Mouse (Mus musculus): ENCODE measurements around the gene Trim56. TPM values are rescaled to one million over a fixed set of nuclear protein-coding genes. Genes with fewer than 3 reads are reported as not detected.
A peak's percentile ranks its signal among the peaks of the same experiment; 100 is the strongest.
"Not testable (repeated sequence)": the region's sequence is repeated elsewhere in the genome, so short reads cannot be mapped to it uniquely, and the experiment has no call there.

Gene Trim56
- polyA plus RNA-seq, 1 experiment from 2014 or later, result 7.0 TPM

DNA sequence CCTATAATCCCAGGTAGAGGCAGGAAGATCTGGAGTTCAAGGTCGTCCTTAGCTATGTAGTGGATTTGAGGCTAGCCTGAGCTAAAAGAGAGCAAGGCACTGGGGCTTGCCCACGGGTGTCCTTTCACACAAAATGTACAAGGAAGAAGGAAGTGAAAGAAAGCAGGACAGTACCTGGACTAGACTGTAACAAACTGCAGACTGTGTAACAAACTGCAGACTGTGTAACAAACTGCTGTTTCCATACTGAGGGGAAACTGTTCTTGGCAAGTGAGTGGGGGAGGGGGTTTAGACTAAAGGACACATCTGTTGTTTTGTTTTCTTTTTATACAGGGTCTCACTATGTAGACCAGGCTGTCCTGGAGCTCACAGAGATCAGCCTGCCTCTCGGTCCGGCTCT lies 5.3 kb upstream of the Trim56 start:
- Histone ChIP-seq H3K9me3 (replicated peaks) (no peaks in the 10 kb centered on the region), H3K27me3 (ENCODE audit: low read depth, poor library complexity, severe bottlenecking) (no peaks in the 10 kb centered on the region), H3K36me3 (no peaks in the 10 kb centered on the region), H3K4me1 (peaks cover 11% of the 10 kb centered on the region), H3K27ac (no peak overlapping the region), H3K4me3 (no peak overlapping the region)
- no peak for DNase-seq (ENCODE audit: low spot score)
- 78% methylated on average over 4 of the region's 4 CpGs for WGBS

DNA sequence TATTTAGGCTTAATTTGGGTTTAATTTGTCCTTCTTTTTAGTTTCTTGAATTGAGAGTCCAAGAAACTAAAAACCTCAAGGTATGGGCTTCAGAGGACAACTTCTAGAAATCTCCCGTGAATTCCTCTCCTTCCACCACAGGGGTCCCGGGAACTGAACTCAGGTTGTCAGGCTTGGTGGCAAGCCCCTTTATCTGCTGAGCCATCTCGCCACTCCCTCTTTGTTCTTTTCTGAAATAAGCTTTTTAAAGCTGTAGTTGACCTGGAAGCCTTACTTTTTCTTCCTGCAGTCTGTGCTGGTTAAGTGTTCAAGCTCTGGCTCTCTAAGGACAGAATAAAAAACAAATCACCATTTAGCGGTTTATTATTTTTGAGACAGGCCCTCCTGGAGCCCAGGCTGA lies 2.9 kb upstream of the Trim56 start:
- DNase-seq (ENCODE audit: low spot score), result no peak
- Histone ChIP-seq H3K4me1 (peaks cover 25% of the 10 kb centered on the region), H3K27ac (no peak overlapping the region), H3K9me3 (replicated peaks) (no peaks in the 10 kb centered on the region), H3K36me3 (peaks cover 14% of the 10 kb centered on the region), H3K4me3 (no peak overlapping the region), H3K27me3 (ENCODE audit: low read depth, poor library complexity, severe bottlenecking) (no peaks in the 10 kb centered on the region)
- 85% methylated on average over 4 of the region's 4 CpGs for WGBS

DNA sequence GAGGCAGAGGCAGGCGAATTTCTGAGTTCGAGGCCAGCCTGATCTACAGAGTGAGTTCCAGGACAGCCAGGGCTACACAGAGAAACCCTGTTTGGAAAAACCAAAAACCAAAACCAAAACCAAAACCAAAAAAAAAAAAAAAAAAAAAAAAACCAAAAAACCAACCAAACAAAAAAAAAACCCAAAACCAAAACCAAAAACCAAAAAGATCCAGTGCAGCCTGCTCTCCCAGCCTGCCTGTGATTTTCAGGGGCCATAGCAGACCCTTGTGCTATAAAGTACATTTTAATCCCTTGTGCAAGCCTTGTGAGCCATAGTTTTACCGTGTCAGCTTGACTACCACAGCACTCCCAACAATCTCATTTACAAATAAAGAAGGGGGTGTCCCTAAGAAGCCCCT lies 2.0 kb upstream of the Trim56 start:
- not testable (repeated sequence) for DNase-seq (ENCODE audit: low spot score); H3K9me3 ChIP-seq (replicated peaks); H3K4me3 ChIP-seq; H3K27me3 ChIP-seq (ENCODE audit: low read depth, poor library complexity, severe bottlenecking); H3K27ac ChIP-seq
- 91% methylated on average over 3 of the region's 3 CpGs for WGBS
- Histone ChIP-seq H3K36me3 (peaks cover 22% of the 10 kb centered on the region), H3K4me1 (peaks cover 24% of the 10 kb centered on the region)

DNA sequence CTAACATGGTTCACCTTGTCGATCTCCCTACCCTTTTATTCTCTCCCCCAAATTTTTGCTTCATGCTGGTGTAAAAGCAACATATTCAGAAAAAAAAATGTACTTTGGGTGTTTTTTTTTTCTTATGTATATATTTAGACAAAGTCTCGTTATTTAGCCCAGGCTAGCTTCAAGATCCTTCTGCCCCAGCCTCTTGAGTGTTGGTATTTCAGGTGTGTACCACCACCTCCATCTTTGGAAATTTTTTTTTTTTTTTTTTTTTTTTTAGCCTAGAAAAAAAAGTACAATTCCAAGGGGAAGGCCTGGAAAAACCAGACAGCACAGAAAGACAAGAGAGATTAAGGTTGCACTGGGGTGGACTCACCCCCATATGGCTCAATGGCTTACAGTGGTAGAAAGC lies 978 bp upstream of the Trim56 start:
- Histone ChIP-seq H3K4me1 (peaks cover 18% of the 10 kb centered on the region), H3K36me3 (peaks cover 32% of the 10 kb centered on the region), H3K4me3 (no peak overlapping the region), H3K9me3 (replicated peaks) (no peaks in the 10 kb centered on the region; the same call in 1 of the 2 replicates), H3K27me3 (ENCODE audit: low read depth, poor library complexity, severe bottlenecking) (no peaks in the 10 kb centered on the region), H3K27ac (no peak overlapping the region)
- DNase-seq (ENCODE audit: low spot score), result no peak
- 90% methylated on average over 2 of the region's 2 CpGs for WGBS

DNA sequence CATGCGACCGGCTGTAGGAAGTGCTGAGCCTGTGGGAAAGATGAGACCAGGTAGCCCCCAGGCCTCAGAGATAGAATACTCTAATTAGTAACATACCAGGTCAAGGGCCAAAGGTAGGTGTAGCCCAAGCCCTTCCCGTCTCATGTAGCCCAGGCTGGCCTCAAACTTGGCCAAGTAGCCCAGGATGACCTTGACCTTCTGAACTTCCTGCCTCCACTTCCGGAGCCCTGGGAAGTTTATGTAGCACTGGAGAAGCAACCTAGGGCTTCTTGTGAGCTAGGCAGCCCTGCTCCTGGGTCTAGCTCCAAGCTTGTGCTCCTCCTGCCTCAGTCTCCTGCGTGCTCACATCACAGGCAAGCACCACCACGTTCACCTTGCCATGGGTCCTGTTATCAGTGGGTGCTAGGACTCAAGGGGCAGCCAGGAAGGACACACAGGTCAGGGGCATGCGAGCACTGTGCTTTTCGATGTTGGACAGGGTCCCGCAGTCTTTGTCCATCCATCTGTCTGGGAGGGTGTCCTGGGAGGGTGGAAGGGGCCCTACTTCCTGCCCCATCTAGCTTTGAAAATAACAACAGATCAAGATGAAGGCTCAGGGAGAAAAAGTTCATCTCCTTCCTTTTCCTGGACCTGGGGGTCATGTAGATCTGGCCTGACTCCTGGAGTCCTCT lies 983 bp downstream of the Trim56 start:
- Histone ChIP-seq H3K36me3 (peaks cover 44% of the 10 kb centered on the region), H3K9me3 (replicated peaks) (no peaks in the 10 kb centered on the region; the same call in 1 of the 2 replicates), H3K4me1 (peaks cover 18% of the 10 kb centered on the region), H3K27ac (peak overlapping the region; percentile 92), H3K4me3 (peak overlapping the region; percentile 64), H3K27me3 (ENCODE audit: low read depth, poor library complexity, severe bottlenecking) (no peaks in the 10 kb centered on the region)
- WGBS, result 86% methylated on average over 9 of the region's 9 CpGs
- DNase-seq (ENCODE audit: low spot score), result no peak

DNA sequence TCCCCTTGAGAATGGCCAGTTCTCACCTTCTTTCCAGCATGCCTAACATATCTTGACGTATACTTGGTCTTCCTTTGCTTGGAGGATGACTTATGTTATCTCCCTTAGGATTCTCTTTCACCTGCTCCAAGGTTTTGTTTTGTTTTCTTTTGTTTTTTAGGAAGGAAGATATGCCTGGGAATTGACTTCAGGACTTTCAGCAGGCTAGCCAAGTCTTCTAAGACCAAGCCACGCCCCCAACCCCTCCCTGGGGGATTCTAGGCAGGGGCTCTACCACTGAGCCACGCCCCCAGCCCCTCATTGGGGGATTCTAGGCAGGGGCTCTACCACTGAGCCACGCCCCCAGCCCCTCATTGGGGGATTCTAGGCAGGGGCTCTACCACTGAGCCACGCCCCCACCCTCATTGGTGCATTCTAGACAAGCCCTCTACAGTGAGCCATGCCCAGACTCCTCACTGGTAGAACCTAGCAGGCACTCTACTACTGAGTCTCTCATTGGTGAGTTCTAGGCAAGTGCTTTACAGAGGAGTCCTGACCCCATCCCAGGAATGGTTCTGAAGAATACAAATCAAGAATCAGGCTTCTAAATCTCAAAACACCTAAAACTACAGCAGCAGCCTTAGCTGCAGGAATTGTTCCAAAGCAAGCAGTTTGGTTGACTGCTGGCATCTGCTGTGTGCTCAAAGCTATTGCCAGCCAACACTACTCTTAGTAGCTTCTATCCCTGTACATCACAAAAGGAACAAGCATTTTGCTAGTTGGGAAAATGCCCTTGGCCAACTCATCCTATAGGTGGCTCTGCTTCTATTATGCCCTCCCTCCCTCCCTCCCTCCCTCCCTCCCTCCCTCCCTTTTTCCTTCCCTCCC lies 4.2 kb downstream of the Trim56 start:
- H3K9me3 ChIP-seq (replicated peaks), result no peaks in the 10 kb centered on the region; the same call in 1 of the 2 replicates
- peaks cover 18% of the 10 kb centered on the region for H3K4me1 ChIP-seq
- H3K27me3 ChIP-seq (ENCODE audit: low read depth, poor library complexity, severe bottlenecking), result no peaks in the 10 kb centered on the region
- WGBS, result 86% methylated on average over 5 of the region's 5 CpGs
- DNase-seq (ENCODE audit: low spot score), result no peak
- H3K36me3 ChIP-seq, result peaks cover 44% of the 10 kb centered on the region
- no peak overlapping the region for H3K4me3 ChIP-seq
- H3K27ac ChIP-seq, result no peak overlapping the region

DNA sequence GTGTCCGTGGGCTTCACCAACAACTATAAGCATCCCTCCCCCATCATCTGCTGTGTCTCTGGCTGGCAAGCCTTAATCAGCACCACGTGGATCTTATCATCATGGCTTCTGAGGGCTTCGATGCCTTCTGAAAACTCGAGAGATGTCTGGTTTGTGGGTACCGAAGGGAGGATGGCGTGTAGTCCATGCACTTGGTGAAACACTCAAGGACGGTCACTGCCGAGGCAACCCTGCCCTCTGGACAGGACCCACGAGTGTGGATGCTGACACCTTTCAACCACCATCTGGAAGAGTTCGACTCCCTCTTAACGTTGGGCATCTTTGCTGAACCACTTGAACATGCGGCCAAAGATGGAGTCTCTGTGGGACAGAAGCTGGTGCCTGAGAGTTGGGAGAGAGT lies 5.1 kb downstream of the Trim56 start:
- no peak overlapping the region for H3K27ac ChIP-seq
- no peak overlapping the region for H3K4me3 ChIP-seq
- 91% methylated on average over 12 of the region's 12 CpGs for WGBS
- H3K9me3 ChIP-seq (replicated peaks), result no peaks in the 10 kb centered on the region; the same call in 1 of the 2 replicates
- DNase-seq (ENCODE audit: low spot score), result no peak
- H3K4me1 ChIP-seq, result peaks cover 12% of the 10 kb centered on the region
- no peaks in the 10 kb centered on the region for H3K27me3 ChIP-seq (ENCODE audit: low read depth, poor library complexity, severe bottlenecking)
- H3K36me3 ChIP-seq, result peaks cover 44% of the 10 kb centered on the region

DNA sequence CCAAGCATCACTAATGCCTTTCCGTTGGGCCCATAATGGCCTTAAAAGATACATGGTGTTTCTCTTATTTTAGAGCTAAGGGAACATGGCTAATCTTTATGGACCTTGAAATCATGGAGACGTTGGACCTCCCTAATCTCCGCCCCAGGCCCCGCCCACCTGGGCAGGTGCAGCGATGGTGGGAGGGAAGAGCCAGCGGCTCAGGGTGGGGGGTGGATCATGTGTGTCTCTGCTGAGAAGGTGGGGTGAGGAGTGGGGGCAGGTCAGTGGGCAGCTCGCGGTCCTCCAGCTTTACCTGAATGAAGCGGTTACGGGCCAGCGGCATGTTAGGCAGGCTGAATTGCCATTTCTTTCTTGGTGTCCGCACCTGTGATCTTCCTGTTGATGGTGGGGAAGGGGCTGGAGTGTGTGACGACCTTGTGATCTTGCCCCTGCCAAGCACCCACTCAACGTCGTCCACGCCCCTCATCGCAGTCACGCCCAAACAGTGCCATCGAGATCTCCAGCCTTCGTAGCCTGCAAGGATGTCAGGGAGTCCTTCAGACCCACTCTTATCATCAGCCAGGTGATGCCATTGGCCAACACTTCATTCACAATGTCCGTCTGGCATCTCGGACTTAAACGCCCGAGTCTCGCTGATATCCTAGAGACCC lies 5.9 kb downstream of the Trim56 start:
- peaks cover 4% of the 10 kb centered on the region for H3K4me1 ChIP-seq
- WGBS, result 52% methylated on average over 25 of the region's 25 CpGs
- no peak overlapping the region for H3K27ac ChIP-seq
- peaks cover 42% of the 10 kb centered on the region for H3K36me3 ChIP-seq
- no peaks in the 10 kb centered on the region for H3K27me3 ChIP-seq (ENCODE audit: low read depth, poor library complexity, severe bottlenecking)
- H3K9me3 ChIP-seq (replicated peaks), result no peaks in the 10 kb centered on the region; the same call in 1 of the 2 replicates
- no peak overlapping the region for H3K4me3 ChIP-seq
- DNase-seq (ENCODE audit: low spot score), result no peak

DNA sequence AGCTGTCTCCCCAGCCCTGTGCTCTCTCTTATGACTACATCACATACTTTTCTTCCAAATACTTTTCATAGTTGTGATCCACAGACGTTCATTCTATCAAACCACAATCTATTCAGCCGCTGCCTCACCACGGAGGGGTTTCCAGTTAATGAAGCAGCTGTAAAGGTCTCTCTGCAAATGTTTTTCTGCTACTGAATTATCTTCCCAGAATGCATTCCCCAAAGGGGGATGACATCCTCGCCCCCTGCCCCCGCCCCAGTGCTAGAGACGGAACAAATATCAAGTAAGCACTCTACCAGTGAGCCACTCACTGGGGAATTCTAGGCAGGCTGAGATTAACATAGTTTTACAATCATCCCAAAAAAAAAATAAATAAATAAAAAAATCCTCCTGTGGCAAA lies 7.9 kb downstream of the Trim56 start:
- WGBS, result 70% methylated on average over 6 of the region's 6 CpGs

DNA sequence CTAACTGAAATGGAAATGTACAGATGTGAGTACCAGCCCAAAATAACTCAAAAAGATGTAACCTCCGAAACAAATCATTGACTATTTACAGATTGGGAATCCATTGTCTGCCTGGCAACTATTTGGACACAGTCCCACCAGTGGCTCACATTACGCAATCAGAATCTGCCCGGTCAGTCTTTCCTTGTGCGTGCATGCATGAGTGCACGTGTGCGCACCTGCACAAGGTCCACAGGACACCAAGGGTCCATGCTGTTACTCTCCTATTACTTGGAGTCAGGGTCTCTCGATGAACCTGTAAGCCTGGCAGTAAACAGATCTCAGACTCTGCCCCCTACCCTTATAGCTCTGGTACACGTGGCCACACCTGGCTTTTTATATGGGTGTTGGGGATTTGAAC lies 8.3 kb downstream of the Trim56 start:
- no peaks in the 10 kb centered on the region for H3K9me3 ChIP-seq (replicated peaks)
- no peak overlapping the region for H3K27ac ChIP-seq
- DNase-seq (ENCODE audit: low spot score), result no peak
- H3K27me3 ChIP-seq (ENCODE audit: low read depth, poor library complexity, severe bottlenecking), result no peaks in the 10 kb centered on the region
- H3K4me3 ChIP-seq, result no peak overlapping the region
- 86% methylated on average over 8 of the region's 8 CpGs for WGBS
- H3K36me3 ChIP-seq, result peaks cover 18% of the 10 kb centered on the region
- H3K4me1 ChIP-seq, result no peaks in the 10 kb centered on the region

More for the DNA sequence above, 7.9 kb downstream of the Trim56 start:
- H3K4me1 ChIP-seq, result no peaks in the 10 kb centered on the region
- H3K27me3 ChIP-seq (ENCODE audit: low read depth, poor library complexity, severe bottlenecking), result no peaks in the 10 kb centered on the region
- no peak overlapping the region for H3K4me3 ChIP-seq
- no peak for DNase-seq (ENCODE audit: low spot score)
- peaks cover 23% of the 10 kb centered on the region for H3K36me3 ChIP-seq
- no peak overlapping the region for H3K27ac ChIP-seq
- no peaks in the 10 kb centered on the region for H3K9me3 ChIP-seq (replicated peaks)

DNA sequence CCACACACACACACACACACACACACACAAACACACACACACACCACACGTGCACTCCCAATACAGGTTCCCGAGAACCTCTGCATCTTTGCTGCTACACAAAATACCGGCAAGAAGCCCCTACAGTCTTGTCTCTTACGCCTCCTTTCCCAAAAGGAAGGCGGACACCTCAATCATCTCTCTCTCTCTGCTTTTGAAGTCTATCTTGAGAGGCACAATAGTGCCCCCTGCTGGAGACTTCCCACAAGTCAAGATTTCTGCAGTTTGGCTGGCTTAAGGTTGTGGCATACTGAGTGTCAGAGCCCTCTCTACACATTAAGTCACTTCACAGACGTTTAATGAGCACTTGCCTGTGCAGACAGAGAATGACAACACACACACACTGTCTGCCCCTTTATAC lies 9.0 kb downstream of the Trim56 start:
- peak; percentile 83 for DNase-seq (ENCODE audit: low spot score)
- Histone ChIP-seq H3K27ac (no peak overlapping the region), H3K27me3 (ENCODE audit: low read depth, poor library complexity, severe bottlenecking) (no peaks in the 10 kb centered on the region), H3K4me3 (no peak overlapping the region), H3K4me1 (no peaks in the 10 kb centered on the region), H3K36me3 (peaks cover 12% of the 10 kb centered on the region), H3K9me3 (replicated peaks) (no peaks in the 10 kb centered on the region)
- WGBS, result 10% methylated on average over 6 of the region's 6 CpGs

DNA sequence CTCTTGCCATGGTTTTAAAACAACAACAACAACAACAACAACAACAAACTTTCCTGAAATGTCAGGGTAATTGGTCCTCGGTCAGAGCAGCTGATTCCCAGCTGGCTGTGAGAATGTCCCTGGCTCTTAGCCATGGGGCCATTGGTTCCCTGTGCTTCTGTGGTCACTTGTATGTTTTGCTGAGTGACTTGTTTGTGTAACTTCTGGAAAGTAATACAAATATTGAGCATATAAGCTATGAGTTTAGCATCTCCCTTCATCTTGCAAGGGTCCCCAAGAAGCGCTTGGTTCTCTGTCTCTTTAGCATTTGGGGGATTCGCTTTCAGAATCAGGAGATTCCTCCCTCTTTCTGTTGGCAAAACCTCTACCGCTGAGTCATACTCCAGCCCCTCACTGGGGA lies 9.6 kb downstream of the Trim56 start:
- H3K27me3 ChIP-seq (ENCODE audit: low read depth, poor library complexity, severe bottlenecking), result no peaks in the 10 kb centered on the region
- DNase-seq (ENCODE audit: low spot score), result no peak
- peaks cover 9% of the 10 kb centered on the region for H3K36me3 ChIP-seq
- no peak overlapping the region for H3K4me3 ChIP-seq
- 78% methylated on average over 4 of the region's 4 CpGs for WGBS
- no peaks in the 10 kb centered on the region for H3K4me1 ChIP-seq
- no peak overlapping the region for H3K27ac ChIP-seq
- no peaks in the 10 kb centered on the region for H3K9me3 ChIP-seq (replicated peaks)

DNA sequence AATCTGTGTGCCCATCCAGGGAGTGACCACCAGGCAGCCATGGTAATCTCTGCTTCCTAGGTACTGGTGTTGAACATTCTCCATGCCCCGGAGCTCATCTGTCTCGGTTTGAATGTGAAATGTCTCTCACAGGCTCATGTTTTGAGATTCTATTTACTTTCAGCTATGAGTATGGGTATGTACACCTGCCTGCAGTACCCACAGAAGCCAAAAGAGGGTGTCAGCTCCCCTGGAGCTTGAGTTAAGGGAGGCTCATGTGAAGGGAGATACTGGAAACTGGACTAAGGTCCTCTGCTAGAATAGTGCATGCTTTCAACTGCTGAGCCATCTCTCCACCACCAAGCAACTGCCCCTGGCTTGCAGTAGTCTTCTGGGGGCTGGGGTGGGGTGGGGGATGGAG lies 12.0 kb downstream of the Trim56 start:
- H3K27ac ChIP-seq, result no peak overlapping the region
- H3K4me3 ChIP-seq, result no peak overlapping the region
- no peaks in the 10 kb centered on the region for H3K9me3 ChIP-seq (replicated peaks)
- no peaks in the 10 kb centered on the region for H3K36me3 ChIP-seq
- no peak for DNase-seq (ENCODE audit: low spot score)
- no peaks in the 10 kb centered on the region for H3K4me1 ChIP-seq
- H3K27me3 ChIP-seq (ENCODE audit: low read depth, poor library complexity, severe bottlenecking), result no peaks in the 10 kb centered on the region
- WGBS, result 92% methylated on average over 2 of the region's 2 CpGs

All from limb, embryonic 10.5 days (tissue).